Mouse (Mus musculus): ENCODE data around the gene Git1. TPM values are rescaled to one million over a fixed set of nuclear protein-coding genes. Genes with fewer than 3 reads are reported as not detected.
A peak's percentile ranks its signal among the peaks of the same experiment; 100 is the strongest.

The Git1 gene
- total and polyA plus RNA-seq, 3 experiments = 9.5 to 90.7 (median 42.8) TPM

- Histone ChIP-seq H3K4me3 (ENCODE audit: low read depth, low read length) (no peak overlapping the region), H3K4me1 (ENCODE audit: insufficient read depth, low read depth, low read length) (peaks cover 13% of the 10 kb centered on the region), H3K27me3 (ENCODE audit: insufficient read depth, low read length) (peaks cover 72% of the 10 kb centered on the region), H3K36me3 (replicated peaks) (no peaks in the 10 kb centered on the region), H3K9me3 (replicated peaks) (0 out of 2 replicates have a peak, but pooled peaks cover 5% of the 10 kb centered on the region)
- no peak for DNase-seq (ENCODE audit: low spot score)
- no peak for ATAC-seq (ENCODE audit: extremely low read depth, insufficient number of reproducible peaks, low FRiP score, poor library complexity, severe bottlenecking)
- TF ChIP-seq GATA2 (IDR thresholded peaks at IDR 0.05; ENCODE audit: borderline replicate concordance, low read depth, low read length) (no peak), POLR2AphosphoS5 (IDR thresholded peaks at IDR 0.05; ENCODE audit: insufficient replicate concordance, low read depth, low read length) (no peak), CTCF (IDR thresholded peaks at IDR 0.05; ENCODE audit: low read depth, low read length) (no peak), GATA1 (IDR thresholded peaks at IDR 0.05; ENCODE audit: borderline replicate concordance, low read length) (no peak), TAL1 (conservative IDR thresholded peaks at IDR 0.05; ENCODE audit: low read depth, low read length) (no peak)
These were observed 8.1 kb upstream of the Git1 start for GRCm38 (mm10) chr11:77485229-77485628.

- no peak for TF ChIP-seq GATA2 (IDR thresholded peaks at IDR 0.05; ENCODE audit: borderline replicate concordance, low read depth, low read length)
- no peak for TF ChIP-seq CTCF (IDR thresholded peaks at IDR 0.05; ENCODE audit: low read depth, low read length)
- no peak for TF ChIP-seq GATA1 (IDR thresholded peaks at IDR 0.05; ENCODE audit: borderline replicate concordance, low read length)
- no peak for TF ChIP-seq TAL1 (conservative IDR thresholded peaks at IDR 0.05; ENCODE audit: low read depth, low read length)
- no peak for TF ChIP-seq POLR2AphosphoS5 (IDR thresholded peaks at IDR 0.05; ENCODE audit: insufficient replicate concordance, low read depth, low read length)
- Histone ChIP-seq H3K36me3 (replicated peaks) (no peaks in the 10 kb centered on the region), H3K4me1 (ENCODE audit: insufficient read depth, low read depth, low read length) (peaks cover 24% of the 10 kb centered on the region), H3K4me3 (ENCODE audit: low read depth, low read length) (no peak overlapping the region), H3K9me3 (replicated peaks) (0 out of 2 replicates have a peak, but pooled peaks cover 5% of the 10 kb centered on the region), H3K27me3 (ENCODE audit: insufficient read depth, low read length) (peaks cover 76% of the 10 kb centered on the region)
- no peak for ATAC-seq (ENCODE audit: extremely low read depth, insufficient number of reproducible peaks, low FRiP score, poor library complexity, severe bottlenecking)
- DNase-seq (ENCODE audit: low spot score) = no peak
These were observed 6.6 kb upstream of the Git1 start for GRCm38 (mm10) chr11:77486798-77487197.

GRCm38 (mm10) chr11:77488771-77489581 is 4.4 kb upstream of the Git1 start:
- Histone ChIP-seq H3K4me1 (ENCODE audit: insufficient read depth, low read depth, low read length) (peaks cover 40% of the 10 kb centered on the region), H3K9me3 (replicated peaks) (0 out of 2 replicates have a peak, but pooled peaks cover 5% of the 10 kb centered on the region)

GRCm38 (mm10) chr11:77489591-77490235 is 3.6 kb upstream of the Git1 start, which contains the start of gene Ankrd13b:
Gene Ankrd13b (minus strand): TSS chr11:77489678.
- Histone ChIP-seq H3K4me1 (ENCODE audit: insufficient read depth, low read depth, low read length) (peaks cover 48% of the 10 kb centered on the region), H3K4me3 (ENCODE audit: low read depth, low read length) (peak within 1 kb of the TSS; percentile 69), H3K9me3 (replicated peaks) (0 out of 2 replicates have a peak, but pooled peaks cover 5% of the 10 kb centered on the region), H3K36me3 (replicated peaks) (peaks cover under 1% of the 10 kb centered on the region), H3K27me3 (ENCODE audit: insufficient read depth, low read length) (peaks cover 58% of the 10 kb centered on the region)
- DNase-seq (ENCODE audit: low spot score) = no peak
- ATAC-seq (ENCODE audit: extremely low read depth, insufficient number of reproducible peaks, low FRiP score, poor library complexity, severe bottlenecking) = no peak
- no peak for TF ChIP-seq GATA2 (IDR thresholded peaks at IDR 0.05; ENCODE audit: borderline replicate concordance, low read depth, low read length)
- TF ChIP-seq POLR2AphosphoS5 (IDR thresholded peaks at IDR 0.05; ENCODE audit: insufficient replicate concordance, low read depth, low read length) = no peak
- TF ChIP-seq CTCF (IDR thresholded peaks at IDR 0.05; ENCODE audit: low read depth, low read length) = no peak
- no peak for TF ChIP-seq TAL1 (conservative IDR thresholded peaks at IDR 0.05; ENCODE audit: low read depth, low read length)
- no peak for TF ChIP-seq GATA1 (IDR thresholded peaks at IDR 0.05; ENCODE audit: borderline replicate concordance, low read length)

More at GRCm38 (mm10) chr11:77488771-77489581, 4.4 kb upstream of the Git1 start:
- no peak for ATAC-seq (ENCODE audit: extremely low read depth, insufficient number of reproducible peaks, low FRiP score, poor library complexity, severe bottlenecking)
- no peak for DNase-seq (ENCODE audit: low spot score)
- TF ChIP-seq POLR2AphosphoS5 (IDR thresholded peaks at IDR 0.05; ENCODE audit: insufficient replicate concordance, low read depth, low read length) = no peak
- TF ChIP-seq TAL1 (conservative IDR thresholded peaks at IDR 0.05; ENCODE audit: low read depth, low read length) = no peak
- TF ChIP-seq GATA1 (IDR thresholded peaks at IDR 0.05; ENCODE audit: borderline replicate concordance, low read length) = no peak
- TF ChIP-seq CTCF (IDR thresholded peaks at IDR 0.05; ENCODE audit: low read depth, low read length) = no peak
- no peak for TF ChIP-seq GATA2 (IDR thresholded peaks at IDR 0.05; ENCODE audit: borderline replicate concordance, low read depth, low read length)
- no peaks in the 10 kb centered on the region for H3K36me3 ChIP-seq (replicated peaks)
- H3K4me3 ChIP-seq (ENCODE audit: low read depth, low read length) = peak overlapping the region; percentile 69
- H3K27me3 ChIP-seq (ENCODE audit: insufficient read depth, low read length) = peaks cover 60% of the 10 kb centered on the region

GRCm38 (mm10) chr11:77490451-77490850 is 2.9 kb upstream of the Git1 start:
- H3K4me3 ChIP-seq (ENCODE audit: low read depth, low read length) = no peak overlapping the region
- TF ChIP-seq GATA2 (IDR thresholded peaks at IDR 0.05; ENCODE audit: borderline replicate concordance, low read depth, low read length) (no peak), TAL1 (conservative IDR thresholded peaks at IDR 0.05; ENCODE audit: low read depth, low read length) (no peak), GATA1 (IDR thresholded peaks at IDR 0.05; ENCODE audit: borderline replicate concordance, low read length) (no peak), POLR2AphosphoS5 (IDR thresholded peaks at IDR 0.05; ENCODE audit: insufficient replicate concordance, low read depth, low read length) (no peak), CTCF (IDR thresholded peaks at IDR 0.05; ENCODE audit: low read depth, low read length) (no peak)
- peaks cover 55% of the 10 kb centered on the region for H3K4me1 ChIP-seq (ENCODE audit: insufficient read depth, low read depth, low read length)
- DNase-seq (ENCODE audit: low spot score) (no peak), ATAC-seq (ENCODE audit: extremely low read depth, insufficient number of reproducible peaks, low FRiP score, poor library complexity, severe bottlenecking) (no peak)
- H3K27me3 ChIP-seq (ENCODE audit: insufficient read depth, low read length) = peaks cover 53% of the 10 kb centered on the region
- 0 out of 2 replicates have a peak, but pooled peaks cover 5% of the 10 kb centered on the region for H3K9me3 ChIP-seq (replicated peaks)
- peaks cover 7% of the 10 kb centered on the region for H3K36me3 ChIP-seq (replicated peaks)

- Histone ChIP-seq H3K9me3 (replicated peaks) (0 out of 2 replicates have a peak, but pooled peaks cover 5% of the 10 kb centered on the region), H3K4me1 (ENCODE audit: insufficient read depth, low read depth, low read length) (peaks cover 61% of the 10 kb centered on the region), H3K36me3 (replicated peaks) (peaks cover 11% of the 10 kb centered on the region), H3K27me3 (ENCODE audit: insufficient read depth, low read length) (peaks cover 46% of the 10 kb centered on the region), H3K4me3 (ENCODE audit: low read depth, low read length) (peak overlapping the region; percentile 94; the same call in 1 of the 2 replicates)
- DNase-seq (ENCODE audit: low spot score) (peak; percentile 85), ATAC-seq (ENCODE audit: extremely low read depth, insufficient number of reproducible peaks, low FRiP score, poor library complexity, severe bottlenecking) (peak; percentile 55)
- TF ChIP-seq TAL1 (conservative IDR thresholded peaks at IDR 0.05; ENCODE audit: low read depth, low read length) (no peak), CTCF (IDR thresholded peaks at IDR 0.05; ENCODE audit: low read depth, low read length) (peak; percentile 82), POLR2AphosphoS5 (IDR thresholded peaks at IDR 0.05; ENCODE audit: insufficient replicate concordance, low read depth, low read length) (no peak), GATA2 (IDR thresholded peaks at IDR 0.05; ENCODE audit: borderline replicate concordance, low read depth, low read length) (no peak), GATA1 (IDR thresholded peaks at IDR 0.05; ENCODE audit: borderline replicate concordance, low read length) (no peak)
These were observed 2.2 kb upstream of the Git1 start for GRCm38 (mm10) chr11:77491123-77491501.
